In the genomic region with DNA sequence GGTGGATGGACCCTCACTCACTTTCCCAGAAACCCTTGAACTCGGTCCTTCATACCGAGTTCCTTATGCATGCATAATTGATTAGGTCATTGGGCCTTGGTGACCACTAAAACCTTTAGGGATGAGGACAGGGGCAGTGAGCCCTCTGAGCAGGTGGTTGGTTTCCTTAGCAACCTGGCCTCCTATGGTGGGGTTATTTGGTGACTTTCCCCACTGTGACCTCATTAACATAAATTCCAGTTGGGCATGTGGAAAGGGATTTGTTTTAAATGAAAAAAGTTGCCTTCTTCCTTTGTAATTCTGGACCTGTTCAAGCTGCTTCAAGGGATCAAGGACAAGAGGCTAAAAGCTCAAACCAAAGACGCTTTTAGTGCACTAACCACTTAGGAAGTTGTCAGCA, we compare ENCODE assay signal across 24 mouse cellular contexts.
DNase-seq lines count a peak whose midpoint lies in the region; ATAC-seq lines count a peak whose summit lies in the region.
"Had no signal": no experiment of that assay in that cellular context is flagged by ENCODE, and none has a peak within 500 bp of the region (broad histone marks: within the 10 kb centered on the region; RNA-seq: fewer than 3 reads in every experiment).

No protein-coding gene starts in this region.

- no peak for DNase-seq in forebrain, embryonic 10.5 days (ENCODE audit: extremely low spot score, low spot score)
- DNase-seq in forebrain, embryonic 11.5 days (ENCODE audit: low spot score), result no peak
- DNase-seq in kidney, adult 18-20 months, result no peak
- peak; percentile 30 for DNase-seq in retina, postnatal 1 day
- no peak for DNase-seq in retina, embryonic 14.5 days (ENCODE audit: low spot score)
- no peak for DNase-seq in limb, embryonic 10.5 days (ENCODE audit: low spot score)
- DNase-seq: adrenal gland, adult 2 months; adrenal gland, postnatal 25 days; B cell, adult 2 months; cerebellum, adult 18-20 months; cerebellum, adult 9-11 months; cerebellum, postnatal 36 days; gastrocnemius, postnatal 36 days; heart, adult 2 months; heart, postnatal 4 days had no signal

- 19% methylated on average over 3 of the region's 3 CpGs for WGBS in forebrain, embryonic 10.5 days
- 15% methylated on average over 3 of the region's 3 CpGs for WGBS in forebrain, embryonic 11.5 days
- 28% methylated on average over 3 of the region's 3 CpGs for WGBS in kidney, embryonic 16.5 days
- 27% methylated on average over 3 of the region's 3 CpGs for WGBS in limb, embryonic 10.5 days

- H3K4me3 ChIP-seq in forebrain, embryonic 10.5 days, result no peak overlapping the region
- H3K4me3 ChIP-seq in forebrain, embryonic 11.5 days (ENCODE audit: low read depth, low read length), result no peak overlapping the region
- no peak overlapping the region for H3K4me3 ChIP-seq in kidney, embryonic 16.5 days (ENCODE audit: low read length)
- no peak overlapping the region for H3K4me3 ChIP-seq in limb, embryonic 10.5 days
- H3K4me3 ChIP-seq: embryonic facial prominence, embryonic 10.5 days; forebrain, embryonic 15.5 days; heart, adult 2 months; heart, embryonic 13.5 days; intestine, embryonic 15.5 days had no signal

- H3K9ac ChIP-seq in forebrain, embryonic 11.5 days (ENCODE audit: low read length), result no peak overlapping the region
- no peak overlapping the region for H3K9ac ChIP-seq in kidney, embryonic 16.5 days (replicated peaks; ENCODE audit: low read length)
- H3K9ac ChIP-seq: forebrain, embryonic 15.5 days; heart, embryonic 13.5 days; hindbrain, embryonic 14.5 days; intestine, embryonic 15.5 days had no signal

- H3K36me3 ChIP-seq in forebrain, embryonic 10.5 days (replicated peaks), result no peaks in the 10 kb centered on the region
- no peaks in the 10 kb centered on the region for H3K36me3 ChIP-seq in forebrain, embryonic 11.5 days (ENCODE audit: control insufficient read depth, insufficient read depth, low read length)
- no peaks in the 10 kb centered on the region for H3K36me3 ChIP-seq in kidney, embryonic 16.5 days (ENCODE audit: insufficient read depth, low read length)
- no peaks in the 10 kb centered on the region for H3K36me3 ChIP-seq in limb, embryonic 10.5 days
- H3K36me3 ChIP-seq: embryonic facial prominence, embryonic 10.5 days; forebrain, embryonic 15.5 days; G1E; heart, embryonic 13.5 days; intestine, embryonic 15.5 days had no signal

- no peaks in the 10 kb centered on the region for H3K9me3 ChIP-seq in forebrain, embryonic 10.5 days
- no peaks in the 10 kb centered on the region for H3K9me3 ChIP-seq in forebrain, embryonic 11.5 days (ENCODE audit: control insufficient read depth, low read length)
- H3K9me3 ChIP-seq in kidney, embryonic 16.5 days (ENCODE audit: low read length), result no peaks in the 10 kb centered on the region
- H3K9me3 ChIP-seq in limb, embryonic 10.5 days (replicated peaks), result no peaks in the 10 kb centered on the region
- H3K9me3 ChIP-seq: embryonic facial prominence, embryonic 10.5 days; forebrain, embryonic 15.5 days; heart, embryonic 13.5 days; intestine, embryonic 15.5 days had no signal

- H3K4me2 ChIP-seq in forebrain, embryonic 11.5 days (ENCODE audit: low read depth, low read length, severe bottlenecking), result no peak overlapping the region
- H3K4me2 ChIP-seq in kidney, embryonic 16.5 days (replicated peaks; ENCODE audit: low read depth, low read length), result no peak overlapping the region
- H3K4me2 ChIP-seq: forebrain, embryonic 15.5 days; heart, embryonic 13.5 days; hindbrain, embryonic 14.5 days; intestine, embryonic 15.5 days had no signal

- peaks cover 17% of the 10 kb centered on the region for H3K27me3 ChIP-seq in forebrain, embryonic 10.5 days (ENCODE audit: poor library complexity, severe bottlenecking)
- H3K27me3 ChIP-seq in forebrain, embryonic 11.5 days (ENCODE audit: control insufficient read depth, insufficient read depth, low read length), result no peaks in the 10 kb centered on the region
- no peaks in the 10 kb centered on the region for H3K27me3 ChIP-seq in kidney, embryonic 16.5 days (ENCODE audit: insufficient read depth, low read length)
- H3K27me3 ChIP-seq in limb, embryonic 10.5 days (ENCODE audit: low read depth, poor library complexity, severe bottlenecking), result 0 out of 2 replicates have a peak, but pooled peaks cover 4% of the 10 kb centered on the region
- H3K27me3 ChIP-seq: forebrain, embryonic 15.5 days; heart, embryonic 13.5 days; intestine, embryonic 15.5 days had no signal

- no peak for ATAC-seq in forebrain, embryonic 11.5 days (replicated peaks; ENCODE audit: low FRiP score)
- no peak for ATAC-seq in kidney, embryonic 16.5 days (ENCODE audit: low FRiP score, low TSS enrichment)
- ATAC-seq in granulocyte monocyte progenitor cell, adult 5-6 weeks (replicated peaks; ENCODE audit: poor library complexity, severe bottlenecking), result no peak
- ATAC-seq: CD4-positive, CD25-positive, alpha-beta regulatory T cell, adult 4 months; forebrain, embryonic 15.5 days; intestine, embryonic 15.5 days had no signal

- H3K4me1 ChIP-seq in forebrain, embryonic 10.5 days, result peaks cover 71% of the 10 kb centered on the region
- peaks cover 8% of the 10 kb centered on the region; the same call in 1 of the 2 replicates for H3K4me1 ChIP-seq in forebrain, embryonic 11.5 days (replicated peaks; ENCODE audit: control insufficient read depth, insufficient read depth, low read length)
- peaks cover 27% of the 10 kb centered on the region for H3K4me1 ChIP-seq in kidney, embryonic 16.5 days (ENCODE audit: insufficient read depth, low read length)
- H3K4me1 ChIP-seq in limb, embryonic 10.5 days, result peaks cover 43% of the 10 kb centered on the region

- peak overlapping the region; percentile 66 for H3K27ac ChIP-seq in forebrain, embryonic 10.5 days
- no peak overlapping the region for H3K27ac ChIP-seq in forebrain, embryonic 11.5 days (ENCODE audit: low read depth, low read length)
- H3K27ac ChIP-seq in kidney, embryonic 16.5 days (ENCODE audit: low read length), result peak overlapping the region; percentile 19; the same call in 1 of the 2 replicates
- H3K27ac ChIP-seq in limb, embryonic 10.5 days, result 0 out of 2 replicates have a peak overlapping the region, but pooled peaks have one; percentile 42
- H3K27ac ChIP-seq: embryonic facial prominence, embryonic 10.5 days; forebrain, embryonic 15.5 days; heart, adult 2 months; heart, embryonic 13.5 days; hindbrain, embryonic 14.5 days; intestine, embryonic 15.5 days had no signal
